Mouse (Mus musculus): ENCODE data around the gene Zfp84.

Zfp84 gene

DNA sequence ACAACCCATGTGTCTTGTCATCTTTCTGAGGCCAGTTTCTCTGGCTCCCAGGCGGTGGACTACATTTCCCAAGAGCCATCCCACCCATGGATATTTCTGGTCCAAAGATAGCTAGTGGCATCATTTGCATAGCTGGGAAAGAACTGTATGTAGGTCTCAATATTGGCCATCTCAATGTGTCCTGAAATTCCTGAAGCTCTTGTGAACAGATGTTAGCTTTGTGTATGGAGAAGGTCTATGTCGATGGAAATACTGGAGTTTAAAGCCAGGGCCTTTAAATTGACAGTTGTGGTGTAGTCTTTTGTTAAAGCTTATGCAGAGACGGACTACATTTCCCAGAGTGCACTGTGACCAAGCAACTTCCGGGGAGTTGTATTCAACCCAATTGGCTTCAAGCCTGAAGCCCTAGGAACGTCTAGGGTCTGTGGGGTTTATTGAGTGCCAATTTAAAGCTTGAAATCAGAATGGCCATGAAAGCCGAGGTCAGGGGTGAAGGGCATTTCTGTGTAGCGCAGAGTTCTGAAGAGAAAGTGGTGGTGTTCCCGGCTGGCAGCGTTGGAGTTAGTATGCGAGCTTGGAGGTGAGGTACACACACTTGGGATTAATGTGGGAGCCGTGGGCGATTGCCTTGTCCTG is 50.4 kb downstream of the Zfp84 start:
- DNase-seq (ENCODE audit: low spot score), result peak; percentile 43

DNA sequence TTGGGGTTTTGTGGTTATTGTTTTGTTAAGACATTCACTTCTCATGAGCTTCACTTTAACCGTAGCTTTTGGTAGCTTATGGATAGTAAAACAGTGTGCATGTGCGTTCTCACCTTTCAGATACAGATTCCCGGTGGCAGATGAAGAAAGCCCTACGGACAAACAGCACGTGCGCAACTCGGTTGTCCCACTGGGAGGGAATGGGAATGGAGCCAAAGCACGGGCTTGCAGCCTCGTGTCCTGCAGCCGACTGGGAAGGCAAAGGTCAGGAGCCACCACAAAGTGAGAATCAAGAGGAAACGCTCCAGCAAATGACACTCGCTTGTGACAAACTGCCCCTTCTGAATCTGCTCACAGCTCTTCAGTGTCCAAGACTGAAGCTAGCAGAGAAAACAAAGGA is 59.6 kb downstream of the Zfp84 start:
- no peak for DNase-seq (ENCODE audit: low spot score)
